Mouse (Mus musculus): ENCODE measurements around the gene Trim38. TPM values are rescaled to one million over a fixed set of nuclear protein-coding genes. Genes with fewer than 3 reads are reported as not detected.

Trim38 gene
- polyA plus RNA-seq, 2 experiments, result 0.04 TPM; not detected in 1

DNA sequence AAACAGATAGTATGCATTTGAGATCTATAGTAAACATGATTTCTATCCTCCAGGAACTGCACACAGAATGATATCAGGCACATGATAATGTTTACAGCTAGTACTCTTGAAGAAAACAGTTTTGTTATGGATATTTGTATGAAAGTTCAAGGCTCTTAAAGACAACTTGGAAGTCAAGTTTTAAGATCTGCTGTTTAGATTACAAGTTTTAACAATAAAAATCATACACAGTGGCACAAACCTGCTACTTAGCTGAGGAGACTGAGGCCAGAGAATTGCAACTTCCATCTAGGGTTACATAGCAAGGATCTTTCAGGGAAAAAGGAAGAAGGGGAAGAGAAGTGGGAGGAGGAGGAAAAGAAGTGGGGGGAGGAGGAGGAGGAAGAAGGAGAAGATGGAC lies 14.7 kb upstream of the Trim38 start:
- H3K36me3 ChIP-seq (ENCODE audit: control insufficient read depth, insufficient read depth, low read length), result no peaks in the 10 kb centered on the region
- H3K9ac ChIP-seq (ENCODE audit: low read depth, low read length, severe bottlenecking), result no peak overlapping the region
- no peak for ATAC-seq (ENCODE audit: low FRiP score, low read depth)
- no peak overlapping the region for H3K4me3 ChIP-seq (replicated peaks; ENCODE audit: low read length)
- peaks cover 10% of the 10 kb centered on the region for H3K4me1 ChIP-seq (ENCODE audit: control insufficient read depth, insufficient read depth, low read length)
- H3K9me3 ChIP-seq (ENCODE audit: control insufficient read depth, low read length), result no peaks in the 10 kb centered on the region
- no peak for DNase-seq (ENCODE audit: low spot score)
- no peak overlapping the region for H3K27ac ChIP-seq (replicated peaks; ENCODE audit: low read depth, low read length)
- H3K4me2 ChIP-seq (replicated peaks; ENCODE audit: low read depth, low read length, severe bottlenecking), result no peak overlapping the region
- no peak for TF ChIP-seq POLR2A (IDR thresholded peaks at IDR 0.05; ENCODE audit: borderline replicate concordance, extremely low read depth, insufficient read depth, insufficient read length)
- no peaks in the 10 kb centered on the region for H3K27me3 ChIP-seq (ENCODE audit: control insufficient read depth, insufficient read depth, low read length)

DNA sequence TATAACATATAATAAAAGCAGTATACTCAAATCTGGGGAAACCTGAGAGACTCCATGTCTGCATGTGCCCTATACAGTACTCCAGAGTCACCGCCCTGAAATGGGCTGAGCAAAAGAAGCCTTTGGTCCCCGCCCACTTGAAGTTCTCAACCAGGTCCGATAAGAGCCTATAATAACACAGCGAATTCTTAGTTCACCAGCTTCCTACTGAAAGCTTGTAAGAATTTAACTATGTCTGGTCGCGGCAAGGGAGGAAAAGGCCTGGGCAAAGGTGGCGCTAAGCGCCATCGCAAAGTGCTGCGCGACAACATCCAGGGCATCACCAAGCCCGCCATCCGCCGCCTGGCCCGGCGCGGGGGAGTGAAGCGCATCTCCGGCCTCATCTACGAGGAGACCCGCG lies 12.9 kb upstream of the Trim38 start, which contains the start of gene Hist1h4b:
Gene Hist1h4b, plus strand, starts transcription at position 224 of the 400 bp plus-strand sequence.
- Histone ChIP-seq H3K36me3 (ENCODE audit: control insufficient read depth, insufficient read depth, low read length) (no peaks in the 10 kb centered on the region), H3K9me3 (ENCODE audit: control insufficient read depth, low read length) (no peaks in the 10 kb centered on the region), H3K27ac (replicated peaks; ENCODE audit: low read depth, low read length) (peak within 1 kb of the TSS; percentile 93), H3K4me3 (replicated peaks; ENCODE audit: low read length) (peak within 1 kb of the TSS; percentile 40), H3K4me2 (replicated peaks; ENCODE audit: low read depth, low read length, severe bottlenecking) (peak within 1 kb of the TSS; percentile 82), H3K27me3 (ENCODE audit: control insufficient read depth, insufficient read depth, low read length) (no peaks in the 10 kb centered on the region), H3K4me1 (ENCODE audit: control insufficient read depth, insufficient read depth, low read length) (peaks cover 16% of the 10 kb centered on the region), H3K9ac (ENCODE audit: low read depth, low read length, severe bottlenecking) (peak within 1 kb of the TSS; percentile 56)
- peak; percentile 70; the same call in 1 of the 2 replicates for TF ChIP-seq POLR2A (IDR thresholded peaks at IDR 0.05; ENCODE audit: borderline replicate concordance, extremely low read depth, insufficient read depth, insufficient read length)
- under 1% methylated on average over 15 of the region's 22 CpGs for WGBS
- ATAC-seq (ENCODE audit: low FRiP score, low read depth) (peak; percentile 72), DNase-seq (ENCODE audit: low spot score) (peak; percentile 100)

DNA sequence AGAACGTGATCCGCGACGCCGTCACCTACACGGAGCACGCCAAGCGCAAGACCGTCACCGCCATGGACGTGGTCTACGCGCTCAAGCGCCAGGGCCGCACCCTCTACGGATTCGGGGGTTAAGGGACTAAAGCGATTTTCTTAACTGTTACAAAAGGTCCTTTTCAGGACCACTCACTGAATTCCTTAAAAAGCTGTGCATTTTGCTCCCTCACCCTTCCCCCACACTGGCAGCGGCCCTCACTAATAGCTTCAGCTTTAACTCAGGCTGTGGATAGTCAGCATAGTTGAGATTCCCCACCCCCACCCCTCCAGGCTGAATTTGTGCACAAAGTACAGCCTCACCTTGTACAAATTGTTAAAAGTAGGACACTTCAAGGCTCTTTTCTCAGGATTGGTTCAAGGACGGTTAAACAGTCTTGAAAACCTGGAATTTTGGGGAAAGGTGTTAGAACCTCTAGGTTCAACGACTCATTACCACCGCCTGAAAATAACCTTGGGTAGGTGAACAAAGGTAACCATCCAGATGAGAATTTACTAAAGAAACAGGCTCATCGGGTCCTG lies 12.4 kb upstream of the Trim38 start:
- ATAC-seq (ENCODE audit: low FRiP score, low read depth) (peak; percentile 12), DNase-seq (ENCODE audit: low spot score) (peak; percentile 57)
- TF ChIP-seq POLR2A (IDR thresholded peaks at IDR 0.05; ENCODE audit: borderline replicate concordance, extremely low read depth, insufficient read depth, insufficient read length), result 0 out of 2 replicates have a peak, but pooled peaks have one; percentile 2
- Histone ChIP-seq H3K36me3 (ENCODE audit: control insufficient read depth, insufficient read depth, low read length) (no peaks in the 10 kb centered on the region), H3K27me3 (ENCODE audit: control insufficient read depth, insufficient read depth, low read length) (no peaks in the 10 kb centered on the region), H3K9me3 (ENCODE audit: control insufficient read depth, low read length) (no peaks in the 10 kb centered on the region), H3K4me1 (ENCODE audit: control insufficient read depth, insufficient read depth, low read length) (peaks cover 16% of the 10 kb centered on the region), H3K9ac (ENCODE audit: low read depth, low read length, severe bottlenecking) (peak overlapping the region; percentile 56), H3K4me3 (replicated peaks; ENCODE audit: low read length) (peak overlapping the region; percentile 40), H3K4me2 (replicated peaks; ENCODE audit: low read depth, low read length, severe bottlenecking) (peak overlapping the region; percentile 82), H3K27ac (replicated peaks; ENCODE audit: low read depth, low read length) (peak overlapping the region; percentile 93)
- 2% methylated on average over 15 of the region's 23 CpGs for WGBS

DNA sequence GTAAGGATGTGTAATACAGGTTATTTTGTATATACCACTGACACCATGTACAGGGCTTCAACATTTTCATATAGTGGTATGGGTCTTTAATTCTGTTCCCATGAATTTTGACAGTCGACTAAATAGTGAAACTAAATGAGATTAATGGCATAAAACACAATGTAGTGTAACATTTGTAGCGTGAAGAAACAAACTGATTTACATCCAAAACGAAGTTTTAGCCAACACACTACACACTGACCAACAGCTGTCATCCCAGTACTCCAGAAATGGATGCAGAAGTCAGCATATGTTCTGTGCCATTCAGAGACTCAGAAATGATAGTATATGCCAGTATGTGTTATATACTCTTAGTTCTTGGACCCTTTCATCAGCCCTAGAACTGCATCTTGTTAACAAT lies 11.8 kb upstream of the Trim38 start:
- Histone ChIP-seq H3K9me3 (ENCODE audit: control insufficient read depth, low read length) (no peaks in the 10 kb centered on the region), H3K9ac (ENCODE audit: low read depth, low read length, severe bottlenecking) (no peak overlapping the region; the same call in 1 of the 2 replicates), H3K36me3 (ENCODE audit: control insufficient read depth, insufficient read depth, low read length) (no peaks in the 10 kb centered on the region), H3K4me1 (ENCODE audit: control insufficient read depth, insufficient read depth, low read length) (peaks cover 15% of the 10 kb centered on the region), H3K27me3 (ENCODE audit: control insufficient read depth, insufficient read depth, low read length) (no peaks in the 10 kb centered on the region), H3K4me2 (replicated peaks; ENCODE audit: low read depth, low read length, severe bottlenecking) (0 out of 2 replicates have a peak overlapping the region, but pooled peaks have one; percentile 4), H3K4me3 (replicated peaks; ENCODE audit: low read length) (0 out of 2 replicates have a peak overlapping the region, but pooled peaks have one; percentile 40), H3K27ac (replicated peaks; ENCODE audit: low read depth, low read length) (no peak overlapping the region; the same call in 1 of the 2 replicates)
- DNase-seq (ENCODE audit: low spot score) (no peak), ATAC-seq (ENCODE audit: low FRiP score, low read depth) (no peak)
- no peak for TF ChIP-seq POLR2A (IDR thresholded peaks at IDR 0.05; ENCODE audit: borderline replicate concordance, extremely low read depth, insufficient read depth, insufficient read length)
- WGBS, result 46% methylated on average over 3 of the region's 3 CpGs

DNA sequence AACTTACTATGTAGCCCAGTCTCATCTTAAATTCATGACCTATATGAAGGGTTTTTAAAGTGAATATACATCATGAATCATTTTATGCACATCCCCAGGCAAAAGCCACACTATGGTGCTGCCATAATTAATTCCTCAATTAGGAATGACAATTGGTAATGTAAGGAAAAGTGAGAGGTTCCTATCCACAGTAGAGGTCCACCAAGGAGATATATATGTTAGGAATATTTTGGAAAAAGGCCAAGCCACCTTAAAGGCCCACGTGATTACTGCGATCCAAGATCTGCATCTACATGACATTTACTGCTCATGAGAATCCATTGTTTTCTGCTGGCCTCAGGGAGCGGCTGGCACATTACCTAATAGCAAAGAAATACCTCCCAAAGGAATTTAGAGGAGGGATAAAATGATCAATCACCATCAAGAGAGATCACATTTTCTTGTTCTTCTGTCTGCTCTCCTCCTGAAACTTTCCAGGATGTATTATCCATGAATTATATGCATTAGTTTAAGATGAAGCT lies 10.4 kb upstream of the Trim38 start:
- H3K36me3 ChIP-seq (ENCODE audit: control insufficient read depth, insufficient read depth, low read length), result no peaks in the 10 kb centered on the region
- TF ChIP-seq POLR2A (IDR thresholded peaks at IDR 0.05; ENCODE audit: borderline replicate concordance, extremely low read depth, insufficient read depth, insufficient read length), result no peak
- 0 out of 2 replicates have a peak overlapping the region, but pooled peaks have one; percentile 10 for H3K27ac ChIP-seq (replicated peaks; ENCODE audit: low read depth, low read length)
- ATAC-seq (ENCODE audit: low FRiP score, low read depth) (no peak), DNase-seq (ENCODE audit: low spot score) (no peak)
- H3K9ac ChIP-seq (ENCODE audit: low read depth, low read length, severe bottlenecking), result no peak overlapping the region
- no peak overlapping the region for H3K4me3 ChIP-seq (replicated peaks; ENCODE audit: low read length)
- peaks cover 22% of the 10 kb centered on the region for H3K4me1 ChIP-seq (ENCODE audit: control insufficient read depth, insufficient read depth, low read length)
- no peak overlapping the region for H3K4me2 ChIP-seq (replicated peaks; ENCODE audit: low read depth, low read length, severe bottlenecking)
- H3K27me3 ChIP-seq (ENCODE audit: control insufficient read depth, insufficient read depth, low read length), result no peaks in the 10 kb centered on the region
- no peaks in the 10 kb centered on the region for H3K9me3 ChIP-seq (ENCODE audit: control insufficient read depth, low read length)
- WGBS, result 79% methylated on average over 3 of the region's 3 CpGs
